Mouse (Mus musculus): ENCODE data around the gene Sez6l2.
A peak's percentile ranks its signal among the peaks of the same experiment; 100 is the strongest.

GRCm38 (mm10) chr7:127008239-127009019, 58.1 kb downstream of the Sez6l2 start:
- TF ChIP-seq CTCF (IDR thresholded peaks at IDR 0.05; ENCODE audit: borderline replicate concordance, insufficient read depth, low read depth, low read length) (no peak), POLR2A (IDR thresholded peaks at IDR 0.05; ENCODE audit: borderline replicate concordance, insufficient read depth, low read length) (0 out of 2 replicates have a peak, but pooled peaks have one; percentile 28)

Measured in cerebellum, adult 2 months (tissue).